Mouse (Mus musculus): ENCODE measurements around the gene Mov10l1. TPM values are rescaled to one million over a fixed set of nuclear protein-coding genes. Genes with fewer than 3 reads are reported as not detected.

Mov10l1 gene
- polyA plus RNA-seq, 1 experiment = not detected

- no peak for TF ChIP-seq CTCF (IDR thresholded peaks at IDR 0.05; ENCODE audit: control insufficient read depth, insufficient read depth, insufficient read length)
- no peak for TF ChIP-seq CEBPB (IDR thresholded peaks at IDR 0.05; ENCODE audit: low read depth)
- no peak for TF ChIP-seq FOSL1 (IDR thresholded peaks at IDR 0.05; ENCODE audit: insufficient read depth, low read length, poor library complexity, severe bottlenecking)
- no peak for TF ChIP-seq MYOD1 (IDR thresholded peaks at IDR 0.05; ENCODE audit: control insufficient read depth, insufficient read length, low read depth)
- no peak for TF ChIP-seq MAX (IDR thresholded peaks at IDR 0.05)
- TF ChIP-seq USF1 (IDR thresholded peaks at IDR 0.05; ENCODE audit: low read depth) = no peak
- TF ChIP-seq MYOG (IDR thresholded peaks at IDR 0.05; ENCODE audit: control insufficient read depth, extremely low read depth, insufficient read length) = no peak
- H3K36me3 ChIP-seq (ENCODE audit: control insufficient read depth, insufficient read depth) = no peaks in the 10 kb centered on the region
- no peaks in the 10 kb centered on the region for H3K79me2 ChIP-seq (ENCODE audit: control insufficient read depth, insufficient read depth)
- H3K27me3 ChIP-seq (ENCODE audit: control insufficient read depth, insufficient read depth, insufficient read length) = no peaks in the 10 kb centered on the region
- no peaks in the 10 kb centered on the region for H3K79me3 ChIP-seq (ENCODE audit: low read depth)
- H3K4me3 ChIP-seq (ENCODE audit: insufficient read depth, poor library complexity, severe bottlenecking) = no peak overlapping the region
- no peak overlapping the region for H3ac ChIP-seq (ENCODE audit: control insufficient read depth, insufficient read length, low read depth)
Measured at GRCm38 (mm10) chr15:88946851-88947250, 35.9 kb upstream of the Mov10l1 start.

- Histone ChIP-seq H3K27me3 (ENCODE audit: control insufficient read depth, insufficient read depth, insufficient read length) (peaks cover 4% of the 10 kb centered on the region), H3K79me2 (ENCODE audit: control insufficient read depth, insufficient read depth) (no peaks in the 10 kb centered on the region), H3ac (ENCODE audit: control insufficient read depth, insufficient read length, low read depth) (no peak overlapping the region), H3K79me3 (ENCODE audit: low read depth) (no peaks in the 10 kb centered on the region), H3K36me3 (ENCODE audit: control insufficient read depth, insufficient read depth) (no peaks in the 10 kb centered on the region), H3K4me3 (ENCODE audit: insufficient read depth, poor library complexity, severe bottlenecking) (no peak overlapping the region)
- no peak for TF ChIP-seq MAX (IDR thresholded peaks at IDR 0.05)
- TF ChIP-seq CTCF (IDR thresholded peaks at IDR 0.05; ENCODE audit: control insufficient read depth, insufficient read depth, insufficient read length) = no peak
- no peak for TF ChIP-seq MYOG (IDR thresholded peaks at IDR 0.05; ENCODE audit: control insufficient read depth, extremely low read depth, insufficient read length)
- TF ChIP-seq MYOD1 (IDR thresholded peaks at IDR 0.05; ENCODE audit: control insufficient read depth, insufficient read length, low read depth) = no peak
- no peak for TF ChIP-seq CEBPB (IDR thresholded peaks at IDR 0.05; ENCODE audit: low read depth)
- no peak for TF ChIP-seq FOSL1 (IDR thresholded peaks at IDR 0.05; ENCODE audit: insufficient read depth, low read length, poor library complexity, severe bottlenecking)
- TF ChIP-seq USF1 (IDR thresholded peaks at IDR 0.05; ENCODE audit: low read depth) = no peak
Measured at GRCm38 (mm10) chr15:88951246-88951645, 31.5 kb upstream of the Mov10l1 start.

- Histone ChIP-seq H3K79me3 (ENCODE audit: low read depth) (no peaks in the 10 kb centered on the region), H3K4me3 (ENCODE audit: insufficient read depth, poor library complexity, severe bottlenecking) (no peak within 1 kb of the TSS), H3K79me2 (ENCODE audit: control insufficient read depth, insufficient read depth) (no peaks in the 10 kb centered on the region), H3K27me3 (ENCODE audit: control insufficient read depth, insufficient read depth, insufficient read length) (peaks cover 4% of the 10 kb centered on the region), H3ac (ENCODE audit: control insufficient read depth, insufficient read length, low read depth) (no peak within 1 kb of the TSS), H3K36me3 (ENCODE audit: control insufficient read depth, insufficient read depth) (no peaks in the 10 kb centered on the region)
- TF ChIP-seq CEBPB (IDR thresholded peaks at IDR 0.05; ENCODE audit: low read depth) (no peak), CTCF (IDR thresholded peaks at IDR 0.05; ENCODE audit: control insufficient read depth, insufficient read depth, insufficient read length) (no peak), FOSL1 (IDR thresholded peaks at IDR 0.05; ENCODE audit: insufficient read depth, low read length, poor library complexity, severe bottlenecking) (no peak), MAX (IDR thresholded peaks at IDR 0.05) (no peak), MYOD1 (IDR thresholded peaks at IDR 0.05; ENCODE audit: control insufficient read depth, insufficient read length, low read depth) (no peak), MYOG (IDR thresholded peaks at IDR 0.05; ENCODE audit: control insufficient read depth, extremely low read depth, insufficient read length) (no peak)
Measured at GRCm38 (mm10) chr15:88954368-88955072, 28.2 kb upstream of the Mov10l1 start, which contains the start of gene Ttll8. Gene Ttll8, minus strand, starts transcription at chr15:88954418.

GRCm38 (mm10) chr15:88955342-88955741, 27.4 kb upstream of the Mov10l1 start:
- Histone ChIP-seq H3K4me3 (ENCODE audit: insufficient read depth, poor library complexity, severe bottlenecking) (no peak overlapping the region), H3K79me2 (ENCODE audit: control insufficient read depth, insufficient read depth) (no peaks in the 10 kb centered on the region), H3ac (ENCODE audit: control insufficient read depth, insufficient read length, low read depth) (no peak overlapping the region), H3K36me3 (ENCODE audit: control insufficient read depth, insufficient read depth) (no peaks in the 10 kb centered on the region), H3K79me3 (ENCODE audit: low read depth) (no peaks in the 10 kb centered on the region), H3K27me3 (ENCODE audit: control insufficient read depth, insufficient read depth, insufficient read length) (peaks cover 8% of the 10 kb centered on the region)
- no peak for TF ChIP-seq MYOD1 (IDR thresholded peaks at IDR 0.05; ENCODE audit: control insufficient read depth, insufficient read length, low read depth)
- no peak for TF ChIP-seq CTCF (IDR thresholded peaks at IDR 0.05; ENCODE audit: control insufficient read depth, insufficient read depth, insufficient read length)
- no peak for TF ChIP-seq FOSL1 (IDR thresholded peaks at IDR 0.05; ENCODE audit: insufficient read depth, low read length, poor library complexity, severe bottlenecking)
- TF ChIP-seq MYOG (IDR thresholded peaks at IDR 0.05; ENCODE audit: control insufficient read depth, extremely low read depth, insufficient read length) = no peak
- no peak for TF ChIP-seq CEBPB (IDR thresholded peaks at IDR 0.05; ENCODE audit: low read depth)
- no peak for TF ChIP-seq USF1 (IDR thresholded peaks at IDR 0.05; ENCODE audit: low read depth)
- no peak for TF ChIP-seq MAX (IDR thresholded peaks at IDR 0.05)

GRCm38 (mm10) chr15:88957522-88957921, 25.2 kb upstream of the Mov10l1 start:
- Histone ChIP-seq H3ac (ENCODE audit: control insufficient read depth, insufficient read length, low read depth) (peak overlapping the region; percentile 23), H3K27me3 (ENCODE audit: control insufficient read depth, insufficient read depth, insufficient read length) (peaks cover 15% of the 10 kb centered on the region), H3K36me3 (ENCODE audit: control insufficient read depth, insufficient read depth) (no peaks in the 10 kb centered on the region), H3K4me3 (ENCODE audit: insufficient read depth, poor library complexity, severe bottlenecking) (no peak overlapping the region), H3K79me2 (ENCODE audit: control insufficient read depth, insufficient read depth) (no peaks in the 10 kb centered on the region), H3K79me3 (ENCODE audit: low read depth) (no peaks in the 10 kb centered on the region)
- TF ChIP-seq FOSL1 (IDR thresholded peaks at IDR 0.05; ENCODE audit: insufficient read depth, low read length, poor library complexity, severe bottlenecking) = no peak
- no peak for TF ChIP-seq MYOD1 (IDR thresholded peaks at IDR 0.05; ENCODE audit: control insufficient read depth, insufficient read length, low read depth)
- no peak for TF ChIP-seq USF1 (IDR thresholded peaks at IDR 0.05; ENCODE audit: low read depth)
- TF ChIP-seq CTCF (IDR thresholded peaks at IDR 0.05; ENCODE audit: control insufficient read depth, insufficient read depth, insufficient read length) = no peak
- TF ChIP-seq CEBPB (IDR thresholded peaks at IDR 0.05; ENCODE audit: low read depth) = no peak
- TF ChIP-seq MAX (IDR thresholded peaks at IDR 0.05) = no peak
- TF ChIP-seq MYOG (IDR thresholded peaks at IDR 0.05; ENCODE audit: control insufficient read depth, extremely low read depth, insufficient read length) = no peak

Data from C2C12 (cell line).